ENCODE assay signal across 8 mouse cellular contexts in genomic region chr7:145206056-145206610, GRCm38 (mm10). TPM values are rescaled to one million over a fixed set of nuclear protein-coding genes. Genes with fewer than 3 reads are reported as not detected.
DNase-seq lines count a peak whose midpoint lies in the region; ATAC-seq and TF ChIP-seq lines count a peak whose summit lies in the region.

No protein-coding gene starts in this region.

- no peaks in the 10 kb centered on the region for H3K36me3 ChIP-seq in hindbrain, embryonic 16.5 days (ENCODE audit: control insufficient read depth, insufficient read depth, low read length)

- no peak for TF ChIP-seq CTCF in cortical plate, adult 2 months (IDR thresholded peaks at IDR 0.05; ENCODE audit: extremely low read depth, insufficient read depth, low read length)

- peak; percentile 94 for ATAC-seq in hindbrain, embryonic 16.5 days
- peak; percentile 25; the same call in 1 of the 2 replicates for ATAC-seq in megakaryocyte, adult 5-6 weeks (ENCODE audit: poor library complexity, severe bottlenecking)

- no peaks in the 10 kb centered on the region for H3K27me3 ChIP-seq in hindbrain, embryonic 16.5 days (replicated peaks; ENCODE audit: control insufficient read depth, insufficient read depth, low read length)

- no peak for TF ChIP-seq POLR2A in cortical plate, adult 2 months (IDR thresholded peaks at IDR 0.05; ENCODE audit: extremely low read depth, insufficient read depth, low read length)

- H3K9ac ChIP-seq in hindbrain, embryonic 16.5 days (ENCODE audit: low read depth, low read length): peak overlapping the region; percentile 69

- H3K4me1 ChIP-seq in cortical plate, adult 2 months (ENCODE audit: control insufficient read depth, insufficient read depth, low read length): peaks cover 5% of the 10 kb centered on the region; the same call in 1 of the 2 replicates
- H3K4me1 ChIP-seq in hindbrain, embryonic 16.5 days (ENCODE audit: control insufficient read depth, insufficient read depth, low read depth, low read length): peaks cover 13% of the 10 kb centered on the region

- H3K9me3 ChIP-seq in hindbrain, embryonic 16.5 days (ENCODE audit: control insufficient read depth, low read length): no peaks in the 10 kb centered on the region

- H3K4me3 ChIP-seq in cortical plate, adult 2 months (ENCODE audit: insufficient read depth, low read length): no peak overlapping the region
- H3K4me3 ChIP-seq in hindbrain, embryonic 16.5 days (ENCODE audit: low read length): 0 out of 2 replicates have a peak overlapping the region, but pooled peaks have one; percentile 1

- intact Hi-C loops in left cerebral cortex, postnatal 14 days (cut with DNase I): no loop called here

- H3K27ac ChIP-seq in cortical plate, adult 2 months (ENCODE audit: insufficient read depth, low read length): peak overlapping the region; percentile 89
- peak overlapping the region; percentile 84 for H3K27ac ChIP-seq in hindbrain, embryonic 16.5 days (ENCODE audit: low read depth, low read length)

- WGBS in hindbrain, embryonic 16.5 days: 2% methylated on average over 32 of the region's 34 CpGs

- peak overlapping the region; percentile 47 for H3K4me2 ChIP-seq in hindbrain, embryonic 16.5 days (ENCODE audit: low read length)

- DNase-seq in adrenal gland, adult 2 months: peak; percentile 85
- peak; percentile 75 for DNase-seq in gastrocnemius, postnatal 10 days
- peak; percentile 60 to 65 for DNase-seq in left cerebral cortex, postnatal 14 days (ENCODE audit: low spot score in 2 of 2)
- DNase-seq in right cerebral cortex, postnatal 14 days: peak; percentile 60
- no peak for DNase-seq in thymus, postnatal 0 days (ENCODE audit: low spot score)

RNA-seq across cellular contexts. Expression of gene 1810010D01Rik, which starts 1.8 kb away (rescaled TPM):
- under 1 TPM in 1 of 2 experiments, not detected in 1; 0.48 TPM for total RNA-seq in adrenal gland, adult 2 months (2021)
- polyA plus RNA-seq in adrenal gland, adult 2 months (2012; rRNA removed): 1.1 and 1.7 TPM in 2 replicates
- 2.8 and 2.9 TPM in 2 replicates for polyA plus RNA-seq in cortical plate, adult 2 months (2012; rRNA removed)
- under 1 TPM in 1 of 2 experiments, not detected in 1; 0.61 TPM for total RNA-seq in gastrocnemius, postnatal 10 days (2021)
- not detected in 2 replicates for polyA plus RNA-seq in hindbrain, embryonic 16.5 days (2015; fragmentation: Nextera tagmentation; extraction: Ambion mirVana)
- total RNA-seq in left cerebral cortex, postnatal 14 days (2021): not detected
- total RNA-seq in megakaryocyte, adult 5-6 weeks (2015): not detected in 2 replicates
- total RNA-seq in megakaryocyte, adult 5-6 weeks (2017): not detected in 2 replicates
- 0.57 TPM in 1 of 2 replicates, not detected in the other for polyA plus RNA-seq in thymus, postnatal 0 days (2015; fragmentation: Nextera tagmentation; extraction: Ambion mirVana)
